Mouse (Mus musculus) embryonic fibroblast, embryonic 13.5 days (primary cell): ENCODE data around the gene Sdf2l1.
A peak's percentile ranks its signal among the peaks of the same experiment; 100 is the strongest.

Experiments
- CTCF ChIP-seq: IDR thresholded peaks from 2 replicates; pipeline ENCODE4 v1.5.1; 2011; ENCODE audit warnings: mild to moderate bottlenecking, control low read depth, low read length, moderate library complexity, borderline replicate concordance; ENCODE audit not compliant: insufficient read depth
- POLR2A ChIP-seq: IDR thresholded peaks from 2 replicates; pipeline ENCODE4 v1.6.1; 2011; ENCODE audit warnings: low read depth, mild to moderate bottlenecking, control low read depth, low read length, moderate library complexity

DNA sequence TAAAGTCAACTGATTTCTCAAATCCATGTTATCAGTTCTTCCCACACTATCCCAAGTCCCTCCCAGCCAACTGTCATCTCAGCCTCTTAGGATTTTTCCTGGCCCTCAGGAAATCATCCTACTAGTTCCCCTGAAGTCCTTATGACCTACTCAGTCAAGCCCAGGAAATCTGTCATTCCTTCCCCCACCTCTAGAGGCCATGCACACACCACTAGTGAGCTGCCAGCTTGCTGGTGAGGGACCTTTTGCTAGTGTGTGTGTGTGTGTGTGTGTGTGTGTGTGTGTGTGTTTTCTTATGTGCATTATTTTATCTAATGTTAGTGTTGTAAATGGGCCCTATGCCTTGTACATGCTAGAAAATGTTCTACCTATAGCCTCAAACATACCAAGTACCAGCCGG is 4.9 kb downstream of the Sdf2l1 start:
- TF ChIP-seq CTCF, result peak; percentile 76; the same call in 1 of the 2 replicates
- no peak for TF ChIP-seq POLR2A
